Mouse (Mus musculus) cerebellum, adult 9-11 months (tissue): ENCODE measurements at regions not wholly inside any gene's neighbourhood (a gene's known extent, or its start where the extent isn't known, plus 50 kb on each side); places are given as distances from the start of the nearest gene placed in this dataset.

ENCODE experiments used
- DNase-seq: peaks from one replicate; pipeline ENCODE4 v3.0.0; 2022

GRCm38 (mm10) chr12:107539683-107540082, 51.3 kb downstream of the 3110018I06Rik start:
- no peak for DNase-seq

- DNase-seq, result no peak
These were observed 52.8 kb downstream of the 3110018I06Rik start for GRCm38 (mm10) chr12:107541196-107541595.

GRCm38 (mm10) chr12:107547194-107547885, 58.9 kb downstream of the 3110018I06Rik start:
- no peak for DNase-seq

- DNase-seq, result no peak
These were observed 59.5 kb downstream of the 3110018I06Rik start for GRCm38 (mm10) chr12:107547886-107548448.

- DNase-seq, result no peak
These were observed 61.2 kb downstream of the 3110018I06Rik start for GRCm38 (mm10) chr12:107549452-107550296.

- no peak for DNase-seq
These were observed 70.8 kb downstream of the 3110018I06Rik start for GRCm38 (mm10) chr12:107559191-107559590.

GRCm38 (mm10) chr12:107560100-107560499, 71.7 kb downstream of the 3110018I06Rik start:
- no peak for DNase-seq

- no peak for DNase-seq
These were observed 84.2 kb downstream of the 3110018I06Rik start for GRCm38 (mm10) chr12:107572586-107572985.

- no peak for DNase-seq
These were observed 91.1 kb downstream of the 3110018I06Rik start for GRCm38 (mm10) chr12:107579508-107579907.

- DNase-seq, result no peak
These were observed 94.8 kb downstream of the 3110018I06Rik start for GRCm38 (mm10) chr12:107583151-107583720.

- DNase-seq, result no peak
These were observed 97.3 kb downstream of the 3110018I06Rik start for GRCm38 (mm10) chr12:107585696-107586225.

- DNase-seq, result no peak
These were observed 107.8 kb downstream of the 3110018I06Rik start for GRCm38 (mm10) chr12:107596236-107596635.

- DNase-seq, result no peak
These were observed 112.1 kb downstream of the 3110018I06Rik start for GRCm38 (mm10) chr12:107600576-107600975.

GRCm38 (mm10) chr12:107608966-107609365, 120.5 kb downstream of the 3110018I06Rik start:
- DNase-seq, result no peak

GRCm38 (mm10) chr12:107609986-107610385, 121.6 kb downstream of the 3110018I06Rik start:
- DNase-seq, result no peak

- DNase-seq, result no peak
These were observed 129.0 kb downstream of the 3110018I06Rik start for GRCm38 (mm10) chr12:107617212-107617994.

GRCm38 (mm10) chr12:107624446-107624845, 136.0 kb downstream of the 3110018I06Rik start:
- DNase-seq, result no peak

- no peak for DNase-seq
These were observed 159.6 kb downstream of the 3110018I06Rik start for GRCm38 (mm10) chr12:107648008-107648407.

GRCm38 (mm10) chr12:107652126-107652728, 163.8 kb downstream of the 3110018I06Rik start:
- DNase-seq, result no peak

- DNase-seq, result no peak
These were observed 164.7 kb downstream of the 3110018I06Rik start for GRCm38 (mm10) chr12:107653131-107653530.

- DNase-seq, result no peak
These were observed 168.4 kb downstream of the 3110018I06Rik start for GRCm38 (mm10) chr12:107656846-107657245.

GRCm38 (mm10) chr12:107658241-107658640, 169.8 kb downstream of the 3110018I06Rik start:
- DNase-seq, result no peak
